ENCODE assay signal across 8 mouse cellular contexts in the genomic region with DNA sequence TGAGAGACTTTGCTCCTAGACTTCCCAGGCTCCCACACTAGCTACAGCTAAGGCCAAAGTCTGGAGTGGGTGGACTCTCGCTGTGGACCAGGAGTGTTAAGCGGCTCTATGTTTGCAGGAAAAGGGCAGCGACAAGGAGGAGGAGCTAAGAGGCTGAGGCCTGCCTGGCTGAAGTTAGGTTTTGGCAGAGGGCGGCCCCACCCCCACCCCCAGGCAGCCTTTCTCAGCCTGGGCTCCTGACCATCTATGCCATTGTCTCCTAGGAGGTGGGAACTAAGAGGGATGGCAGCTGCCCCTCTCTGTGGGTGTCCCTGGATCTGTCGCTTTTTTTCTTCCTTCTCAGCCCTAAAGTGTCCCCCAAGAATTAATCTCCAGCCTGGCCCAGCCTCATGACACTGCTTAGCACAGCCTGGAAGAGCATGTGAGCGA. TPM values are rescaled to one million over a fixed set of nuclear protein-coding genes. Genes with fewer than 3 reads are reported as not detected.
A peak's percentile ranks its signal among the peaks of the same experiment; 100 is the strongest.
DNase-seq lines count a peak whose midpoint lies in the region; ATAC-seq and TF ChIP-seq lines count a peak whose summit lies in the region.

No protein-coding gene starts in this region.

- no peaks in the 10 kb centered on the region for H3K27me3 ChIP-seq in kidney, postnatal 0 days (ENCODE audit: insufficient read depth, low read length)
- no peaks in the 10 kb centered on the region for H3K27me3 ChIP-seq in midbrain, postnatal 0 days (ENCODE audit: insufficient read depth, low read length)

- ATAC-seq in kidney, postnatal 0 days (replicated peaks; ENCODE audit: low FRiP score, low read depth) = peak; percentile 25
- no peak for ATAC-seq in midbrain, postnatal 0 days (ENCODE audit: low FRiP score)

- 0 out of 2 replicates have a peak overlapping the region, but pooled peaks have one; percentile 18 for H3K9ac ChIP-seq in kidney, postnatal 0 days (ENCODE audit: low read depth, low read length)
- H3K9ac ChIP-seq in midbrain, postnatal 0 days (replicated peaks; ENCODE audit: low read length, poor library complexity, severe bottlenecking) = peak overlapping the region; percentile 24; the same call in 1 of the 2 replicates

- no peak overlapping the region for H3K4me2 ChIP-seq in kidney, postnatal 0 days (ENCODE audit: low read length)
- H3K4me2 ChIP-seq in midbrain, postnatal 0 days (ENCODE audit: low read depth, low read length, poor library complexity, severe bottlenecking) = no peak overlapping the region

- peak; percentile 76 for DNase-seq in cerebellum, adult 11-12 months
- no peak for DNase-seq in cerebellum, adult 8-10 months
- peak; percentile 51 for DNase-seq in 3134 (ENCODE audit: extremely low read depth, insufficient read length, low spot score)
- peak; percentile 59 for DNase-seq in kidney, postnatal 0 days (ENCODE audit: low spot score)
- DNase-seq in midbrain, postnatal 0 days (ENCODE audit: low spot score) = peak; percentile 80
- no peak for DNase-seq in thymus, adult 18-20 months
- DNase-seq in adrenal gland, adult 18-20 months (ENCODE audit: low spot score in 2 of 2) = no peak

- peak overlapping the region; percentile 83 for H3K27ac ChIP-seq in embryonic fibroblast, embryonic 13.5 days (ENCODE audit: insufficient read depth, low read length)
- H3K27ac ChIP-seq in kidney, postnatal 0 days = peak overlapping the region; percentile 25
- peak overlapping the region; percentile 51; the same call in 1 of the 2 replicates for H3K27ac ChIP-seq in midbrain, postnatal 0 days (ENCODE audit: low read depth, low read length)

- no peak overlapping the region for H3K4me3 ChIP-seq in embryonic fibroblast, embryonic 13.5 days (ENCODE audit: insufficient read depth, low read length)
- H3K4me3 ChIP-seq in kidney, postnatal 0 days (replicated peaks; ENCODE audit: low read depth, low read length) = no peak overlapping the region
- no peak overlapping the region for H3K4me3 ChIP-seq in midbrain, postnatal 0 days (ENCODE audit: low read depth, low read length)

- H3K4me1 ChIP-seq in embryonic fibroblast, embryonic 13.5 days (ENCODE audit: control insufficient read depth, insufficient read depth, low read length) = peaks cover 34% of the 10 kb centered on the region
- peaks cover 31% of the 10 kb centered on the region for H3K4me1 ChIP-seq in kidney, postnatal 0 days (replicated peaks; ENCODE audit: insufficient read depth, low read length)
- peaks cover 9% of the 10 kb centered on the region; the same call in 1 of the 2 replicates for H3K4me1 ChIP-seq in midbrain, postnatal 0 days (ENCODE audit: insufficient read depth, low read length)

- TF ChIP-seq POLR2A in embryonic fibroblast, embryonic 13.5 days (IDR thresholded peaks at IDR 0.05; ENCODE audit: low read depth, low read length) = peak; percentile 66; the same call in 1 of the 2 replicates

- H3K9me3 ChIP-seq in kidney, postnatal 0 days (replicated peaks; ENCODE audit: low read length) = no peaks in the 10 kb centered on the region
- no peaks in the 10 kb centered on the region for H3K9me3 ChIP-seq in midbrain, postnatal 0 days (ENCODE audit: low read length)

- no peak for TF ChIP-seq CTCF in embryonic fibroblast, embryonic 13.5 days (IDR thresholded peaks at IDR 0.05; ENCODE audit: borderline replicate concordance, insufficient read depth, low read length)
- TF ChIP-seq CTCF in kidney, postnatal 0 days (IDR thresholded peaks at IDR 0.05; ENCODE audit: low read depth) = no peak
- TF ChIP-seq CTCF in midbrain, postnatal 0 days (IDR thresholded peaks at IDR 0.05) = no peak

- WGBS in kidney, postnatal 0 days = 25% methylated on average over 6 of the region's 6 CpGs
- WGBS in midbrain, postnatal 0 days = 9% methylated on average over 6 of the region's 6 CpGs

- H3K36me3 ChIP-seq in kidney, postnatal 0 days (ENCODE audit: insufficient read depth, low read length) = peaks cover 20% of the 10 kb centered on the region; the same call in 1 of the 2 replicates
- H3K36me3 ChIP-seq in midbrain, postnatal 0 days (ENCODE audit: insufficient read depth, low read length) = no peaks in the 10 kb centered on the region; the same call in 1 of the 2 replicates

RNA-seq across cellular contexts. Expression of a gene that starts 3.5 kb away (rescaled TPM):
- 5.5 and 7.7 TPM in 2 replicates for polyA plus RNA-seq in embryonic fibroblast, embryonic 13.5 days (2011; ENCODE audit: insufficient read length, low read depth, missing spikeins)
- 12.9 and 15.0 TPM in 2 replicates for polyA plus RNA-seq in kidney, postnatal 0 days (2015; fragmentation: Nextera tagmentation; extraction: Ambion mirVana)
- total RNA-seq in midbrain, postnatal 0 days (2014; rRNA removed) = 8.8 and 10.5 TPM in 2 replicates
- polyA plus RNA-seq in midbrain, postnatal 0 days (2015; fragmentation: Nextera tagmentation; extraction: Ambion mirVana) = 8.8 and 10.8 TPM in 2 replicates
- total RNA-seq in adrenal gland, adult 18-20 months (2021) = 10 to 100 TPM in 1 of 2 experiments, 1 to 10 TPM in 1; 9.8 to 11.8 TPM

RNA-seq across cellular contexts. Expression of a gene that starts 4.6 kb away (rescaled TPM):
- 80.5 and 91.4 TPM in 2 replicates for polyA plus RNA-seq in embryonic fibroblast, embryonic 13.5 days (2011; ENCODE audit: insufficient read length, low read depth, missing spikeins)
- 272 and 276 TPM in 2 replicates for polyA plus RNA-seq in kidney, postnatal 0 days (2015; fragmentation: Nextera tagmentation; extraction: Ambion mirVana)
- total RNA-seq in midbrain, postnatal 0 days (2014; rRNA removed) = 87.8 and 100 TPM in 2 replicates
- 240 and 265 TPM in 2 replicates for polyA plus RNA-seq in midbrain, postnatal 0 days (2015; fragmentation: Nextera tagmentation; extraction: Ambion mirVana)
- total RNA-seq in adrenal gland, adult 18-20 months (2021) = 100 to 1,000 TPM; 177 to 191 TPM

RNA-seq across cellular contexts. Expression of a gene that starts 14.4 kb away (rescaled TPM):
- polyA plus RNA-seq in embryonic fibroblast, embryonic 13.5 days (2011; ENCODE audit: insufficient read length, low read depth, missing spikeins) = 16.9 and 22.1 TPM in 2 replicates
- polyA plus RNA-seq in kidney, postnatal 0 days (2015; fragmentation: Nextera tagmentation; extraction: Ambion mirVana) = 3.8 TPM in 2 replicates
- total RNA-seq in midbrain, postnatal 0 days (2014; rRNA removed) = 18.9 and 23.3 TPM in 2 replicates
- 13.6 and 14.0 TPM in 2 replicates for polyA plus RNA-seq in midbrain, postnatal 0 days (2015; fragmentation: Nextera tagmentation; extraction: Ambion mirVana)
- 10 to 100 TPM; 10.7 to 25.7 TPM for total RNA-seq in adrenal gland, adult 18-20 months (2021)

RNA-seq across cellular contexts. Expression of a gene that starts 18.4 kb away (rescaled TPM):
- 686 and 779 TPM in 2 replicates for polyA plus RNA-seq in embryonic fibroblast, embryonic 13.5 days (2011; ENCODE audit: insufficient read length, low read depth, missing spikeins)
- 1,350 and 1,394 TPM in 2 replicates for polyA plus RNA-seq in kidney, postnatal 0 days (2015; fragmentation: Nextera tagmentation; extraction: Ambion mirVana)
- 16.6 and 28.6 TPM in 2 replicates for total RNA-seq in midbrain, postnatal 0 days (2014; rRNA removed)
- 231 and 238 TPM in 2 replicates for polyA plus RNA-seq in midbrain, postnatal 0 days (2015; fragmentation: Nextera tagmentation; extraction: Ambion mirVana)
- 100 to 1,000 TPM; 288 to 358 TPM for total RNA-seq in adrenal gland, adult 18-20 months (2021)

RNA-seq across cellular contexts. Expression of a gene that starts 27.7 kb away (rescaled TPM):
- polyA plus RNA-seq in embryonic fibroblast, embryonic 13.5 days (2011; ENCODE audit: insufficient read length, low read depth, missing spikeins) = 16.3 and 19.4 TPM in 2 replicates
- 7.7 and 8.2 TPM in 2 replicates for polyA plus RNA-seq in kidney, postnatal 0 days (2015; fragmentation: Nextera tagmentation; extraction: Ambion mirVana)
- total RNA-seq in midbrain, postnatal 0 days (2014; rRNA removed) = 16.9 and 22.4 TPM in 2 replicates
- 6.5 and 7.5 TPM in 2 replicates for polyA plus RNA-seq in midbrain, postnatal 0 days (2015; fragmentation: Nextera tagmentation; extraction: Ambion mirVana)
- total RNA-seq in adrenal gland, adult 18-20 months (2021) = 1 to 10 TPM; 1.4 to 1.9 TPM

Comparison
In these comparisons a context has a peak if more than half of its experiments do, and no peak if none do; other contexts are left out.
1. DNase-seq: peak in cerebellum, adult 11-12 months (single experiment), 3134 (single experiment), kidney, postnatal 0 days (single experiment) and midbrain, postnatal 0 days (single experiment); none in cerebellum, adult 8-10 months (single experiment), thymus, adult 18-20 months (0 of 2) and adrenal gland, adult 18-20 months (0 of 2).
2. H3K27ac ChIP-seq: peak in every context shown above with its lines; median percentile 83 in embryonic fibroblast, embryonic 13.5 days; 51 in midbrain, postnatal 0 days; 25 in kidney, postnatal 0 days.